Mouse (Mus musculus): ENCODE results near the gene Ky. TPM values are rescaled to one million over a fixed set of nuclear protein-coding genes. Genes with fewer than 3 reads are reported as not detected.
A peak's percentile ranks its signal among the peaks of the same experiment; 100 is the strongest.

The Ky gene
- polyA plus RNA-seq, 1 experiment from 2014 or later, result 1.7 TPM

DNA sequence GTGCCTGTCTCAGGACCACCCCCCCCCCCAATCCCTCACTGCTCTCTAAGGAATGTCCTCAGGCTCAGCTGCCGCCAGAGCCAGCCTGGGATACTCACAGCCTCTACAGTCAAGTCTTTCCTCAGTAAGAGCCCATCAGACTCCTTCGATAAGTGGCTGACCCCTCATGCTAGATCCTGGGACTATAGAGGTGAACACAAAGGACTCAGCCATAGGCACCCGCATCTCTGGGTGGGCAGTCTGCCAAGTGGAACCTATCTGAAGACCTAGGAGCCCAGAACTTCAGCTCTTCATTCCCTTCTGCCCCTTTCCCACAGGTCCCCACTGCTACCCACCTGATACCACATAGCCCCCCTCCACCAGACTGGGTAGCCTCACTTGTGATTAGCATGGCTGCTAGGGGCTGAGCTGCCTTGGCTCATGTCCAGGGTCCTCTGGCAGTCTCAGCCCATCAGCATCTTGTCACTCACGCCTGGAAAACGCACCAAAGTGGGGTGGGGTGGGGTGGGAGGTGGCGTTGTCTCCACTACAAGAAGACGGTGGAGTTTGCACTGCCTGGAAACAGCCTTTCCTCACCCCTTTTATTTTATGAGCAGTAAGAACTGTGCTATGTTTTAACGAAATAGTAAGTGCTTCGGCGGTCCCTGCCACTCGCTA, 38.7 kb downstream of the Ky start:
- Histone ChIP-seq H3K9me3 (ENCODE audit: control insufficient read depth, low read length) (no peaks in the 10 kb centered on the region), H3K9ac (ENCODE audit: low read length) (no peak overlapping the region), H3K4me1 (ENCODE audit: control insufficient read depth in 2 of 2, insufficient read depth in 2 of 2, low read length in 2 of 2) (peaks cover 8 to 14% of the 10 kb centered on the region in 2 experiments), H3K27me3 (ENCODE audit: control insufficient read depth, insufficient read depth, low read length) (peaks cover 40% of the 10 kb centered on the region), H3K4me2 (ENCODE audit: low read length) (peak overlapping the region; percentile 71), H3K4me3 (ENCODE audit: control insufficient read depth in 1 of 2, insufficient read depth in 1 of 2, low read depth in 1 of 2, low read length in 2 of 2) (peak overlapping the region; percentile 36 to 41), H3K27ac (replicated peaks in 1 of 2; ENCODE audit: control insufficient read depth in 1 of 2, insufficient read depth in 1 of 2, low read depth in 2 of 2, low read length in 2 of 2) (no peak overlapping the region), H3K36me3 (ENCODE audit: control insufficient read depth, insufficient read depth, low read length) (no peaks in the 10 kb centered on the region)
- ATAC-seq (ENCODE audit: insufficient number of reproducible peaks, insufficient read depth, low FRiP score, low read depth), result no peak; the same call in 1 of the 2 replicates
- WGBS, result 6% methylated on average over 11 of the region's 11 CpGs

DNA sequence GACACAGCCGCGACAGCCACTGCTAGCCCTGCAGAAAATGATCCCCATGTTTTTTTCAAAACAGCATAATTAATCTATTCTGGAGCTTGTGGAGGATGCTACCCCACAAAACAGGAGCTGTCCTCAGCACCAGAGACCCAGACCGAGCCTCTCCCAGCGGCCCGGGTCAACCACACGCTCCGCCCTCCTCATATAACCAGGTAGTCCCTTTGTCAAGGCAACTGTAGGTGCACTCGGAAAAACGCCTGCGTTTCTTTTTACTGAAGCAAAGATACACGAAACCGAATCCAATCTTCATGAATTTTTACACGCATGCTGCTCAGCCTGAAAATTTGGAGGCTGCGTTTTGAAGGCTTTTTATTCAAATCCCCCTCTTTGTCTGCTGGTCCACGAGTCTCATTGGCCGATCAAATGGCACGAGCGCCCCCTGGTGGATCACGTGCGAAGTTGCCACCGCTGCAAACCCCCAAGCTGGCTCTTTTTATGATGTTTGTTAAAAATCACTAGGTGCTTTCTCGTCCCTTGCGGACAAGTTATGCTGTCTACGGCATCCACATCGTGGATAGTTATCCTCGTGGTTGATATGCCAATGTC, 39.3 kb downstream of the Ky start:
- peak overlapping the region; percentile 71 for H3K4me2 ChIP-seq (ENCODE audit: low read length)
- H3K27ac ChIP-seq (replicated peaks in 1 of 2; ENCODE audit: control insufficient read depth in 1 of 2, insufficient read depth in 1 of 2, low read depth in 2 of 2, low read length in 2 of 2), result no peak overlapping the region
- WGBS, result 1% methylated on average over 26 of the region's 26 CpGs
- H3K9me3 ChIP-seq (ENCODE audit: control insufficient read depth, low read length), result no peaks in the 10 kb centered on the region
- H3K27me3 ChIP-seq (ENCODE audit: control insufficient read depth, insufficient read depth, low read length), result peaks cover 42% of the 10 kb centered on the region
- peak overlapping the region; percentile 36 to 41 for H3K4me3 ChIP-seq (ENCODE audit: control insufficient read depth in 1 of 2, insufficient read depth in 1 of 2, low read depth in 1 of 2, low read length in 2 of 2)
- no peak overlapping the region for H3K9ac ChIP-seq (ENCODE audit: low read length)
- ATAC-seq (ENCODE audit: insufficient number of reproducible peaks, insufficient read depth, low FRiP score, low read depth), result no peak
- H3K4me1 ChIP-seq (ENCODE audit: control insufficient read depth in 2 of 2, insufficient read depth in 2 of 2, low read length in 2 of 2), result peaks cover 8 to 14% of the 10 kb centered on the region in 2 experiments
- no peaks in the 10 kb centered on the region for H3K36me3 ChIP-seq (ENCODE audit: control insufficient read depth, insufficient read depth, low read length)

DNA sequence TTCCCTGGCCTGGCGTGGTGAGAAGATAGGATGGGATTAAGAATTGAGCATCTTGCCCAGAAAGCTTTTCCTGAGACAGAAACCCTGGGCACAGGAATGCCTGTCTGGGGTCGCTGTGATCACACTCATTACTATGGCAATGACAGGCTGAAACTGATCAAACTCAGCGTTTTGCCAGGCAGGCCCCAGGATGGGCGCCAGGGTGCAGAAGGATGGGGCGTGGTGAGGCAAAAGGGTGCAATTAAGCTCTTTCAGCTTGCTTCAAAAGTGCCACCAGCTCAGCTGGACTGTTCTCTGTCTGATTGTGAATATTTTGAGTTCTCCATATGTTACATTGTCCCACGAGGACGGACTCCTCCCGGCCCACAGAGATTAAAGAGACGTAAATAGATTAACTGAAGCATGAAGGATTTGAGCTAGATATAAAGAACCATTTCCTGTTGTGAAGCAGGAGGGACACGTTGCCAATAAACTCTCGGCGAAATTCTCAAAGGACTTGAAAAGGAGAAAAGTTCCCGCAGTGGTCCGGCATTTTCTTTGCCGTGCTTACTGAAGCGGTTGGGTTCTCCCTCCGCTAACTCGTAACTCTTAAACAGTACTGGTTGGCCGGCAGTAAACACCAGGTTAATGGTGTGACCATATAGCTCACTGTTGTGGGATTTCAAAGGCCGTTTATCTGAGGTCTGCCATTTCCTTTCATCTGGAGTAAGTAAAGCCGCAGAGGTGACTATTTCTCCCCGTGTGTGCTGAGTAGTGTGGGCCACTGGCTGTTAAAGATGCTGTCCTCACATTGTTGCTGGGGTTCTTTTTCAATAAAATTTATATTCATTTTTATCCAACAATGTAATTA, 40.1 kb downstream of the Ky start:
- H3K4me3 ChIP-seq (ENCODE audit: control insufficient read depth in 1 of 2, insufficient read depth in 1 of 2, low read depth in 1 of 2, low read length in 2 of 2), result no peak overlapping the region
- ATAC-seq (ENCODE audit: insufficient number of reproducible peaks, insufficient read depth, low FRiP score, low read depth), result no peak
- H3K4me1 ChIP-seq (ENCODE audit: control insufficient read depth in 2 of 2, insufficient read depth in 2 of 2, low read length in 2 of 2), result peaks cover 8 to 14% of the 10 kb centered on the region in 2 experiments
- 51% methylated on average over 22 of the region's 22 CpGs for WGBS
- no peaks in the 10 kb centered on the region for H3K9me3 ChIP-seq (ENCODE audit: control insufficient read depth, low read length)
- H3K27ac ChIP-seq (replicated peaks in 1 of 2; ENCODE audit: control insufficient read depth in 1 of 2, insufficient read depth in 1 of 2, low read depth in 2 of 2, low read length in 2 of 2), result no peak overlapping the region
- H3K36me3 ChIP-seq (ENCODE audit: control insufficient read depth, insufficient read depth, low read length), result no peaks in the 10 kb centered on the region
- peak overlapping the region; percentile 71 for H3K4me2 ChIP-seq (ENCODE audit: low read length)
- H3K9ac ChIP-seq (ENCODE audit: low read length), result no peak overlapping the region
- H3K27me3 ChIP-seq (ENCODE audit: control insufficient read depth, insufficient read depth, low read length), result peaks cover 42% of the 10 kb centered on the region

DNA sequence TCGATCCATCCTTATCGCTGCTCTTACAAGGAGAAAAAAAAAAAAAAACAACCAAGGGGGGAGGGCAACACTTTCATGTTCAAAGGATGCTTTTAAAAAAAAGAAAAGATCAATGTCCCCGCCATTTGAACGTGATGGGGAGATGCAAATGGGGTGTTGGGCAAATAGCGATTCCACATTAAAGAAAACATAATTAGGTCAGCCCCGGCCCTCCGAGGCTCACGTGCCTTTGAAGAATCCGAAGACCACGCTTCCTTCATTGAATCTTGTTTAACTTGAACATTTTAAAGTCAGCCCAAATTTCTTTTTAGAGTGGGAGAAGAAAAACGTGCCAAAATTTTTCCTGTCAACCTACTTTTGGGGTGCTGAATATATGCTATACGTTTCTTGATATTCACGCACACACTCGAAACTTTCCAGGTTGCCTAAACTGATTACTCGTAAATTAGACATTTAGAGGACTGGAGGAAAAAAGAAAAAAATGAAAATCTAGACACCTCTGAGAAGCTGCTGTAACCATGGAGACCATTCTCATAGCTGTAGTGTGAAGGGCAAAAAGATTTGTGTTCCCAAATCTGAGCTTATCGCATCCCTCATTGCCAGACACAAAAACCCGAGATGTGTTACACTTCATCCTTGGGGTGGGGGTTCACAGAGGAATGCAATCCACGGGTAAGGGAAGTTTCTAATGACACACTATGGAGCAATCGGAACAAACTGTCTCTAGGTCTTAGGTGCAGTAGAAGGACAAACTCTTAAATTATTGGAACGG, 40.9 kb downstream of the Ky start:
- Histone ChIP-seq H3K4me1 (ENCODE audit: control insufficient read depth in 2 of 2, insufficient read depth in 2 of 2, low read length in 2 of 2) (peaks cover 8 to 14% of the 10 kb centered on the region in 2 experiments), H3K36me3 (ENCODE audit: control insufficient read depth, insufficient read depth, low read length) (no peaks in the 10 kb centered on the region), H3K9ac (ENCODE audit: low read length) (no peak overlapping the region), H3K4me3 (ENCODE audit: control insufficient read depth in 1 of 2, insufficient read depth in 1 of 2, low read depth in 1 of 2, low read length in 2 of 2) (no peak overlapping the region), H3K9me3 (ENCODE audit: control insufficient read depth, low read length) (no peaks in the 10 kb centered on the region), H3K27ac (replicated peaks in 1 of 2; ENCODE audit: control insufficient read depth in 1 of 2, insufficient read depth in 1 of 2, low read depth in 2 of 2, low read length in 2 of 2) (no peak overlapping the region), H3K4me2 (ENCODE audit: low read length) (no peak overlapping the region), H3K27me3 (ENCODE audit: control insufficient read depth, insufficient read depth, low read length) (peaks cover 42% of the 10 kb centered on the region)
- 71% methylated on average over 20 of the region's 20 CpGs for WGBS
- no peak for ATAC-seq (ENCODE audit: insufficient number of reproducible peaks, insufficient read depth, low FRiP score, low read depth)

DNA sequence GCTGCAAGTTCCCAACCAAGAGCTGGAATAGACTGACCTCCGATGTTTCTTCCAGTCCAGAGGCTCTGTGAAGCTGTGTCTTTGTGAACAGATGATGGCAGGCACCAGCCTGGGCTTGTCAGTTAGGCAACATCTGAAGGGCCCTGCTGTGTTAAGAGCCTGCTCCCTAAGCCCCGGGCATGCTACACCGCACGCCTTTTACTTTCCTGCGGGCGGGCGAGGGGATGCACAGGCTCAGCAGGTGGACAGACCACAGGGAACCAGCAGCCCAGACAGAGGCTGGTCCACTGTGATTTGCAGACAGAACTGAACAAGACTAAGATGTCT, 41.4 kb downstream of the Ky start:
- WGBS, result 68% methylated on average over 7 of the region's 7 CpGs
- peaks cover 42% of the 10 kb centered on the region for H3K27me3 ChIP-seq (ENCODE audit: control insufficient read depth, insufficient read depth, low read length)
- no peak overlapping the region for H3K4me3 ChIP-seq (ENCODE audit: control insufficient read depth in 1 of 2, insufficient read depth in 1 of 2, low read depth in 1 of 2, low read length in 2 of 2)

DNA sequence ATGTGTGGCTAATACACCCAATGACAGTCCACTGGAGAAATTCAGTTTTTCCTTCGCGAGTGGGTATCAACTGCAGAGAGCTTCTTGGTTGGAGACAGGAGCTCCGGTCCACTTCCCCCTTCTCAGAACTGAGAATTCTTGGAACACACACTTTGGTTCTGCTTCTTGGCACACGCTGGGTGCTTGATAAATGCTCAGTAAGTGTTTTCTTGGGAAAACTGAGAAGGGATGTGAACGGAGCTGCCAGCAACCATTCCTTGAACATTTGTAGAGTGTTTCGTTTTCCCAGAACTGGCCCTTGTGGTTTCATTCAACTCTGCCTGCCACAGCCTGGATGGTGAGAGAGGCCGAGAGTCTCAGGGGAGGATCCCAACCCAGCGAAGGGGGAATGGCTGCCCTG, 43.7 kb downstream of the Ky start:
- peaks cover 4 to 13% of the 10 kb centered on the region in 2 experiments; a peak in 3 of 4 replicates for H3K4me1 ChIP-seq (ENCODE audit: control insufficient read depth in 2 of 2, insufficient read depth in 2 of 2, low read length in 2 of 2)
- H3K9me3 ChIP-seq (ENCODE audit: control insufficient read depth, low read length), result no peaks in the 10 kb centered on the region
- H3K27me3 ChIP-seq (ENCODE audit: control insufficient read depth, insufficient read depth, low read length), result peaks cover 33% of the 10 kb centered on the region
- H3K36me3 ChIP-seq (ENCODE audit: control insufficient read depth, insufficient read depth, low read length), result no peaks in the 10 kb centered on the region
- WGBS, result 76% methylated on average over 8 of the region's 8 CpGs
- ATAC-seq (ENCODE audit: insufficient number of reproducible peaks, insufficient read depth, low FRiP score, low read depth), result no peak
- no peak overlapping the region for H3K4me2 ChIP-seq (ENCODE audit: low read length)
- no peak overlapping the region for H3K27ac ChIP-seq (replicated peaks in 1 of 2; ENCODE audit: control insufficient read depth in 1 of 2, insufficient read depth in 1 of 2, low read depth in 2 of 2, low read length in 2 of 2)
- no peak overlapping the region for H3K4me3 ChIP-seq (ENCODE audit: control insufficient read depth in 1 of 2, insufficient read depth in 1 of 2, low read depth in 1 of 2, low read length in 2 of 2)
- H3K9ac ChIP-seq (ENCODE audit: low read length), result no peak overlapping the region

More for the DNA sequence above, 41.4 kb downstream of the Ky start:
- no peaks in the 10 kb centered on the region for H3K36me3 ChIP-seq (ENCODE audit: control insufficient read depth, insufficient read depth, low read length)
- no peak overlapping the region for H3K4me2 ChIP-seq (ENCODE audit: low read length)
- no peak overlapping the region for H3K9ac ChIP-seq (ENCODE audit: low read length)
- ATAC-seq (ENCODE audit: insufficient number of reproducible peaks, insufficient read depth, low FRiP score, low read depth), result no peak
- H3K9me3 ChIP-seq (ENCODE audit: control insufficient read depth, low read length), result no peaks in the 10 kb centered on the region
- no peak overlapping the region for H3K27ac ChIP-seq (replicated peaks in 1 of 2; ENCODE audit: control insufficient read depth in 1 of 2, insufficient read depth in 1 of 2, low read depth in 2 of 2, low read length in 2 of 2)
- H3K4me1 ChIP-seq (ENCODE audit: control insufficient read depth in 2 of 2, insufficient read depth in 2 of 2, low read length in 2 of 2), result peaks cover 8 to 19% of the 10 kb centered on the region in 2 experiments

DNA sequence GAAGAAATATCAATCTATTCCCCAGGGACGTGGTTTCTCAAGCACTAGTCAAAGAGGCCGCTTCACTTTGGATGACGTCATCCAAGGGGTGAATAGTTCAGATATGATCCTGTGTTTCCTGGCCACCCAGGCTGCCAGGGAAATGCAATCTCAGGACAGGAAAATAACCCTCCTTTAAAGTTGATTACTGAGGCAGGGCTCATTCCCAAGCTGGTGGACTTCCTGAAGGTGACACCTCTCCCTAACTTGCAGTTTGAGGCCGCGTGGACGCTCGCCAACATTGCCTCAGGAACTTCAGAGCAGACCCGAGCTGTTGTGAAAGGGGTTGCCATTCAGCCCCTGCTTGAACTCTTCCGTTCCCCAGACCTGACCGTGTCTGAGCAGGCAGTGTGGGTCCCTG, 46.2 kb downstream of the Ky start:
- WGBS, result 49% methylated on average over 10 of the region's 10 CpGs
- no peaks in the 10 kb centered on the region for H3K36me3 ChIP-seq (ENCODE audit: control insufficient read depth, insufficient read depth, low read length)
- no peak overlapping the region for H3K27ac ChIP-seq (replicated peaks in 1 of 2; ENCODE audit: control insufficient read depth in 1 of 2, insufficient read depth in 1 of 2, low read depth in 2 of 2, low read length in 2 of 2)
- H3K4me3 ChIP-seq (ENCODE audit: control insufficient read depth in 1 of 2, insufficient read depth in 1 of 2, low read depth in 1 of 2, low read length in 2 of 2), result no peak overlapping the region
- H3K27me3 ChIP-seq (ENCODE audit: control insufficient read depth, insufficient read depth, low read length), result peaks cover 16% of the 10 kb centered on the region
- peaks cover 0 to 5% of the 10 kb centered on the region in 2 experiments; a peak in 1 of 4 replicates for H3K4me1 ChIP-seq (ENCODE audit: control insufficient read depth in 2 of 2, insufficient read depth in 2 of 2, low read length in 2 of 2)
- no peak for ATAC-seq (ENCODE audit: insufficient number of reproducible peaks, insufficient read depth, low FRiP score, low read depth)
- no peak overlapping the region for H3K9ac ChIP-seq (ENCODE audit: low read length)
- H3K9me3 ChIP-seq (ENCODE audit: control insufficient read depth, low read length), result no peaks in the 10 kb centered on the region
- no peak overlapping the region for H3K4me2 ChIP-seq (ENCODE audit: low read length)

Data from heart, embryonic 14.5 days (tissue).